Mouse (Mus musculus): ENCODE measurements at regions not wholly inside any gene's neighbourhood (a gene's known extent, or its start where the extent isn't known, plus 50 kb on each side); places are given as distances from the start of the nearest gene placed in this dataset.

GRCm38 (mm10) chr17:51246038-51246437, 66.9 kb upstream of the Tbc1d5 start:
- DNase-seq: no peak

- no peak for DNase-seq
These were observed 61.3 kb upstream of the Tbc1d5 start for GRCm38 (mm10) chr17:51240360-51240993.

- DNase-seq: no peak
These were observed 60.3 kb upstream of the Tbc1d5 start for GRCm38 (mm10) chr17:51239465-51239864.
